Mouse (Mus musculus) lung, embryonic 16.5 days (tissue): ENCODE data around the gene M6pr. TPM values are rescaled to one million over a fixed set of nuclear protein-coding genes. Genes with fewer than 3 reads are reported as not detected.
A peak's percentile ranks its signal among the peaks of the same experiment; 100 is the strongest.

Source experiments
- ATAC-seq: fragments of 200-750 bp; cut with Nextera tagmentation; 2 replicates; pipeline ENCODE4 v1.8.0; 2017; ENCODE audit warnings: low read depth, mild to moderate bottlenecking, moderate library complexity
- H3K27ac ChIP-seq: fragments of 300-500 bp; sonication (generic); 2 replicates; pipeline ENCODE4 v1.5.1; 2014; ENCODE audit warnings: mild to moderate bottlenecking, control low read depth, low read length
- H3K27me3 ChIP-seq: fragments of 300-500 bp; sonication (generic); 2 replicates; pipeline ENCODE4 v1.6.1; 2014; ENCODE audit warnings: low read depth, low read length, mixed read lengths; ENCODE audit not compliant: control insufficient read depth, insufficient read depth
- H3K36me3 ChIP-seq: fragments of 300-500 bp; sonication (generic); 2 replicates; pipeline ENCODE4 v1.6.1; 2014; ENCODE audit warnings: low read length; ENCODE audit not compliant: control insufficient read depth, insufficient read depth
- H3K4me1 ChIP-seq: fragments of 300-500 bp; sonication (generic); replicated peaks from 2 replicates; pipeline ENCODE4 v1.6.1; 2014; ENCODE audit warnings: low read length, mixed read lengths; ENCODE audit not compliant: control insufficient read depth, insufficient read depth
- H3K4me2 ChIP-seq: fragments of 300-500 bp; sonication (generic); 2 replicates; pipeline ENCODE4 v1.6.1; 2014; ENCODE audit warnings: low read depth, low read length, control low read depth
- H3K4me3 ChIP-seq: fragments of 300-500 bp; sonication (generic); 2 replicates; pipeline ENCODE4 v1.5.1; 2014; ENCODE audit warnings: mild to moderate bottlenecking, low read length, control low read depth
- H3K9ac ChIP-seq: fragments of 300-500 bp; sonication (generic); 2 replicates; pipeline ENCODE4 v1.6.1; 2014; ENCODE audit warnings: low read length, control low read depth
- H3K9me3 ChIP-seq: fragments of 300-500 bp; sonication (generic); 2 replicates; pipeline ENCODE4 v1.6.1; 2016; ENCODE audit warnings: low read length; ENCODE audit not compliant: control insufficient read depth
- WGBS: fragments of 180-500 bp; shearing (Covaris S2); extraction: QIAGEN DNeasy Blood & Tissue Kit; methylation state at CpG from one replicate; pipeline ENCODE4 v1.1.7; 2014; 5-methylcytosine and 5-hydroxymethylcytosine counted together
- polyA plus RNA-seq: library from polyadenylated mRNA; unstranded; fragments of >200 nt; fragmentation: Nextera tagmentation; extraction: Ambion mirVana; gene quantifications from 2 replicates; pipeline ENCODE4 v1.2.1, GENCODE M21; 2015

Gene M6pr
- 123 and 126 TPM in 2 replicates for polyA plus RNA-seq

DNA sequence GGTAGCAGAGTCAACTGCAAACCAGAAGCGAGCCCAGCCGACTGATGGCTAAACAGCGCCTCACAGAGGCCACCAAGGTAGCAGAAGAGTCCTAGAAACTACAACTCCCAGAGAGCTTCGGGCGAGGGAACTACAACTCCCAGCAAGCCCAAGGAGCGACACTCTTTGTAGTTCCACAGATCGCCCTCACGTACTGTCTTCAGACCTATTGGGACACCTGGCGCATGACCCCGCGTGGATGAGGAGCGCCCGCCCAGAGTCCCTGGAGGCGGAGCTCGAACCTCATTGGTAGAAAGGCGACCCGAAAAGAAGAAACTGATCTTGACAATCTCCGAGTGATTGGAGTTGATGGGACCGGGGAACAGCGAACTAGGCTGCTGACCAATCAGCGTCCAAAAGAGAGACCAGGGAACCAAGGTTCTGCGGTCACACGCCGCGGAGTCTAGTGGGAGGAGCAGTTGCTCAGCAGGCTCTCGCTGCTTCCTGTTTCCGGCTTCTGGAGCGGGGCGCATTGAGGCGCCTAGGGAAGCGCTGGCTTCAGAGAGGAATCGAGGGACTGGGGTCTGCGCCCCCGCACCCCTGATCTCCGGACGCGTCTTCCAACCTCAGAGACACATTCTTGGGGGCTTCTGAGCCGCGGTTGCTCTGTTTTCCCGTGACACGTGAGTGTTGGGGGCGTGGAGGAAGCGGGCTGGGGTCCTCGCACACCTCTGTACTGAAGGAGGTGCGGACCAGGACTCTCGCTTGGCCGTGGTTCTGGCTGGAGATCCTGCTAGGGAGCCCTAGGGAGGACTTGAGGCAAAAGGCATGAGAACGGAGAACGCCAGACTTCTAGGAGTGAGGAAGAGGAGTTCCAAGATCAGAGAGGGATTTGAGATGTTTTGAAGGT lies at the start of gene M6pr:
Gene M6pr, plus strand, starts transcription at position 216 of the 889 bp plus-strand sequence.
- Histone ChIP-seq H3K27ac (peak within 1 kb of the TSS; percentile 67), H3K27me3 (no peaks in the 10 kb centered on the region), H3K9me3 (no peaks in the 10 kb centered on the region), H3K4me1 (peaks cover 15% of the 10 kb centered on the region), H3K4me3 (peak within 1 kb of the TSS; percentile 90), H3K36me3 (peaks cover 5% of the 10 kb centered on the region), H3K4me2 (peak within 1 kb of the TSS; percentile 92), H3K9ac (peak within 1 kb of the TSS; percentile 96)
- WGBS, result under 1% methylated on average over 49 of the region's 49 CpGs
- ATAC-seq, result peak; percentile 99

DNA sequence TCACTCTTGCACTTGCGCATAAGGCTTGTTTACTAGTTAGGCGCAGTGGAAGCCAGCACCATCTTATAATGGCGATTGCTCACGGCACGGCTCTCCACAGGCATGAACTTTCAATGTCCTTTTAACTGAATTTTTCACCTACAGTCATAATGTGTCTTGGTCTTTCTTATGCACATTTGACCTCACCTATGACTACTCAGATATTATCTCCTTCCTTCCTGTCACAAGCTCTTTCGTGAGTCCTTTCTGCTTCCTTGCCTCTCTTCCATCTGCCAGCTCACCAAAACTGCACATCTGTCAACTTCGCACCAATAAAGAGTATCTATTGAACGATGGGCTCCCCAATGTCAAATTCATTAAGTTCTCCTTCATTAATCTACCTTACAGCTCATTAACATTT lies 46.0 kb upstream of the M6pr start:
- Histone ChIP-seq H3K4me1 (no peaks in the 10 kb centered on the region), H3K27me3 (no peaks in the 10 kb centered on the region; the same call in none of the 2 replicates), H3K4me3 (no peak overlapping the region), H3K9ac (no peak overlapping the region), H3K27ac (no peak overlapping the region), H3K4me2 (no peak overlapping the region), H3K36me3 (no peaks in the 10 kb centered on the region), H3K9me3 (no peaks in the 10 kb centered on the region)
- no peak for ATAC-seq
- 81% methylated on average over 8 of the region's 8 CpGs for WGBS

DNA sequence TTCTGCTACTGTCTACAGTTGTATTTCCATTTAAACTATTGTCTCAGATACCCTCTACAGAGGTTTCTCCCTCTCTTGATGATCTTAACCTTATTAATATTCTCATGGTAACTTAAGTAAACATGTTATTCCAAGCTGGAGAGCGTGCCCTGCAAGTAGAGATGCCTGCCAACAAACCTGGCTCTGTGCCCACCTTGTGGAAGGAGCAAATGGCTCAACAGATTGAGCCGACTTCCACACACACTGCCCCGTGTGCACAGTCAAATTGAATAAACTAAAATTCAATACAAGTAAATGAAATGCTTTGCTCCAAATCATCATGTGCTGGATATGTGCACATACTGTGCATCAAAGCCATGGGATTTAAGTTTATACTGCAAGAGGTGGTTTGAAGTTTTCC lies 40.0 kb upstream of the M6pr start:
- H3K9ac ChIP-seq, result no peak overlapping the region
- ATAC-seq, result no peak
- H3K4me2 ChIP-seq, result no peak overlapping the region
- H3K4me3 ChIP-seq, result no peak overlapping the region
- H3K27ac ChIP-seq, result no peak overlapping the region
- H3K27me3 ChIP-seq, result no peaks in the 10 kb centered on the region
- H3K9me3 ChIP-seq, result no peaks in the 10 kb centered on the region
- WGBS, result 20% methylated on average over 3 of the region's 3 CpGs
- no peaks in the 10 kb centered on the region; the same call in 1 of the 2 replicates for H3K4me1 ChIP-seq
- H3K36me3 ChIP-seq, result no peaks in the 10 kb centered on the region

DNA sequence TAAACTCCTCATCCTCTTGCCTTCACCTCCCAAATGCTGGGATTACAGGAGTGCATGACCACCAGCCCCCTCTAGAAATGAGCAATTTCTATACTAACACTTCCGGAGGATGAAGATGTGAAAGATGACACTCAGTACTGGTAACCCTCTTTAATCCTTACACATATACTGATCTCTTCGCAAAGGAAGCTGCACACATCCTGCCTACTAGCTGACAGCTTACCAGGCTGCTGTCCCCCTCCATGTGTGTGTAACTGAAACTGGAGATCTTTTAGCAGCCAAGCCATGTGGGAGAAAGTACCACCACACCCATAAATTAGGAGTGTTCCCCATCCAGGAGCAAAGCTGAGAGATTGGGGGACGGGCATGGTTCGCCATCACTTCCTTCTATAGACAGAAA lies 39.4 kb upstream of the M6pr start:
- Histone ChIP-seq H3K9ac (no peak overlapping the region), H3K4me1 (no peaks in the 10 kb centered on the region; the same call in 1 of the 2 replicates), H3K27me3 (no peaks in the 10 kb centered on the region), H3K4me2 (no peak overlapping the region), H3K36me3 (no peaks in the 10 kb centered on the region), H3K9me3 (no peaks in the 10 kb centered on the region), H3K4me3 (no peak overlapping the region), H3K27ac (no peak overlapping the region)
- ATAC-seq, result no peak
- 75% methylated on average over 4 of the region's 4 CpGs for WGBS

DNA sequence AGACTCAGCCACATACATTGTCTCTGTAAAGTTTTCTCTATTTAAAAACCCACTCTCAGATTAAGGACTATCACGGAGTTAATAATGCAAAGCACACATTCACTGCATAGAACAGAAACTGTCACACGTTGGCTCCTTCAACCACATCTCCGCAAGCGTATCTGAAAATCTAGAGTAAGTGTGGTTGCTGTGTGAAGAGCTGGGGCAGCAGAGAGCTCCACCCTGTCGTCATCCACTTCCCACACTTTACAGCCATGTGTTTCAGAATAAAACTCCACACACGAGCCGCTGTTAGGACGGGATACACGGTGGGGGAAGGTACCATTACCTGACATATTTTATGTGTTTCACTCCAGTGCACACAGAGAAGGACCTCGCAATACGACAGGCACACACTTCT lies 38.4 kb upstream of the M6pr start:
- Histone ChIP-seq H3K27me3 (no peaks in the 10 kb centered on the region), H3K4me1 (no peaks in the 10 kb centered on the region; the same call in 1 of the 2 replicates), H3K27ac (no peak overlapping the region), H3K4me2 (no peak overlapping the region), H3K36me3 (no peaks in the 10 kb centered on the region), H3K9me3 (no peaks in the 10 kb centered on the region), H3K9ac (no peak overlapping the region), H3K4me3 (no peak overlapping the region)
- ATAC-seq, result no peak
- WGBS, result 68% methylated on average over 11 of the region's 11 CpGs

DNA sequence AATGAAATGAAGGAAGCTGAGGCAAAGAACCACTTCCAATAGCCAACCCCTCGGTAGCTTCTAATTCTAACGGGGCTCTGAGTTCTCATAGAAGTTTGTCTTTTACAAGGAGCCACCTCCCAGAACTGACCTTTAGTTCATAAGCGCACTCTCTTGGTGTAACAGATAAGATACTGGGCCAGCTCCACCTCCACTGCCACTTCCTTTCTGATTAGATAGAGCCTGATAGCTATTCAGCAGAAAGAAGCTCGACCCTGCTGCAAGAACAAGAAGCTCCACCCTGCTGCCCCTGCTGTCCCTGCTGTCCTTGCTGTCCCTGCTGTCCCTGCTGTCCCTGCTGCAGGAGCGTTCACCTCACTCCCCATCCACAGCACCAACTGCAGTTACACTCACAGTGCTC lies 34.0 kb upstream of the M6pr start:
- H3K27me3 ChIP-seq, result no peaks in the 10 kb centered on the region
- ATAC-seq, result no peak
- H3K27ac ChIP-seq, result no peak overlapping the region
- H3K4me3 ChIP-seq, result no peak overlapping the region
- H3K36me3 ChIP-seq, result no peaks in the 10 kb centered on the region
- 31% methylated on average over 5 of the region's 5 CpGs for WGBS
- H3K4me2 ChIP-seq, result no peak overlapping the region
- H3K9me3 ChIP-seq, result no peaks in the 10 kb centered on the region
- H3K4me1 ChIP-seq, result no peaks in the 10 kb centered on the region
- no peak overlapping the region for H3K9ac ChIP-seq

DNA sequence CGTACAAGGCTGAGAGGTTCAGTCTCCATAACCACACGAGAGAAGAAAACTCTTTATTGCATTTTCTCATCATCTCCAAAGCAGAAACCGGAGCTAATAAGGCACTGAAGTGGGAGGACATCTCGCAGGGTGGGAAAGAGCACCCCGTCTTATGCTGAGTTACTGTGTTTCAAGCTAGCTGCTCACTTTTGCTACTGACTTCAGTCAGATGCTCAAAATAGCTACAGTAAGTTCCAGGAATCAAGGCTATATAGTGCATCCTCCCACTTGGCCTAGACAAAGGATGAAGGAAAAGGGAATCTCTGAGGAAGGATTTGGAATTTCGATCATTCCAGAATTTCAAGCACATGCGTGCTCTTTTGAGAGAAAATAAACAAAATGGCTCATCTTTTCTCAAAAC lies 32.0 kb upstream of the M6pr start:
- H3K9me3 ChIP-seq, result no peaks in the 10 kb centered on the region
- H3K4me2 ChIP-seq, result no peak overlapping the region
- no peak for ATAC-seq
- no peak overlapping the region for H3K9ac ChIP-seq
- H3K27me3 ChIP-seq, result no peaks in the 10 kb centered on the region
- H3K36me3 ChIP-seq, result no peaks in the 10 kb centered on the region
- H3K27ac ChIP-seq, result no peak overlapping the region
- WGBS, result 72% methylated on average over 7 of the region's 7 CpGs
- H3K4me3 ChIP-seq, result no peak overlapping the region
- no peaks in the 10 kb centered on the region for H3K4me1 ChIP-seq

DNA sequence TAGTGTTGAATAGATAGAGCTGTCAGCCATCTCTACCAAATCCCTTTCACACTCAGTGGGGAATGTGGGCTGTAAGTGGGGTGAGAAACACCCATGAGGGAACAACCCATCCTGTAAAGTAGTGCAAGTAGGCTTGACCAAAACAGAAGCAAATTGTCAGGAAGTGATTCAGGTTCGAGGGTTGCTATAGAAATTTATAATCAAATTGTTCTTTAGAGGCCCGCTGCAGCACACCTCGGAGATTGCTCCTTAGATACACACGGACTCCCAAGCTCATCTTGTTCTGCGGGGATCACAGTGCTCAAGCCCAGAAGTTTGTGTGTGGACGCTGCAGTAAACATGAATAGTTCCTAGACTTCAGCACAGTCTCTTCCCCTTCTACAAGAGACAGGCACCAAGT lies 25.7 kb upstream of the M6pr start, which contains the start of gene Klrg1:
Gene Klrg1, minus strand, starts transcription at position 101 of the 400 bp plus-strand sequence.
- no peaks in the 10 kb centered on the region for H3K9me3 ChIP-seq

DNA sequence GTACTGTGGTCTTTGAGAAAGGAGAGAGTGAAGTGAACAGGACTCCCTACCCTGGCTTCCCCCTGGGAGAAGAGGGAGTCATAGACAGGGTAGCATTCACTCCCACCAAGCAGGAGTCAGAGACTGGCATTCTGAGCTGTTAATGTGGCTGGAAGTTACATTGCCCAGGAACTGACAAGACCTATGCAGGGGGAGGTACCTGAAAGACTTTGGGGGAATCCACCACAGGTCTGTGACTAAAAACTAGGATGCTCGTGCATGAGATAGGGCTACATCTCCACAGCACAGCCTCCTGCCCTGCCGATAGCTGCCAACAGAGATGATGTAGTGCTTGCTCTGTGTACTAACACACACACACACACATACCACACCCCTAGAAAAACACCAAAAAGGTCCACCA lies 25.1 kb upstream of the M6pr start:
- Histone ChIP-seq H3K4me1 (no peaks in the 10 kb centered on the region), H3K4me2 (no peak overlapping the region), H3K4me3 (no peak overlapping the region), H3K9me3 (no peaks in the 10 kb centered on the region), H3K27ac (no peak overlapping the region), H3K27me3 (no peaks in the 10 kb centered on the region), H3K9ac (no peak overlapping the region), H3K36me3 (no peaks in the 10 kb centered on the region)
- 72% methylated on average over 2 of the region's 2 CpGs for WGBS
- ATAC-seq, result no peak

More for the DNA sequence above, 25.7 kb upstream of the M6pr start, which contains the start of gene Klrg1:
- no peak within 1 kb of the TSS for H3K4me2 ChIP-seq
- ATAC-seq, result no peak
- no peak within 1 kb of the TSS for H3K9ac ChIP-seq
- no peak within 1 kb of the TSS for H3K27ac ChIP-seq
- H3K36me3 ChIP-seq, result no peaks in the 10 kb centered on the region
- H3K27me3 ChIP-seq, result no peaks in the 10 kb centered on the region
- 76% methylated on average over 6 of the region's 6 CpGs for WGBS
- no peaks in the 10 kb centered on the region for H3K4me1 ChIP-seq
- H3K4me3 ChIP-seq, result no peak within 1 kb of the TSS
